In genomic region chr11:100609997-100610680, GRCm38 (mm10) we compare ENCODE assay signal across 11 mouse cellular contexts. TPM values are rescaled to one million over a fixed set of nuclear protein-coding genes. Genes with fewer than 3 reads are reported as not detected.
DNase-seq lines count a peak whose midpoint lies in the region; ATAC-seq lines count a peak whose summit lies in the region.
"Had no signal": no experiment of that assay in that cellular context is flagged by ENCODE, and none has a peak within 500 bp of the region (broad histone marks: within the 10 kb centered on the region; RNA-seq: fewer than 3 reads in every experiment).

No protein-coding gene starts in this region.

- no peak for ATAC-seq in embryonic facial prominence, embryonic 14.5 days (ENCODE audit: low read depth)
- no peak for ATAC-seq in midbrain, embryonic 15.5 days (replicated peaks)
- ATAC-seq in midbrain, embryonic 11.5 days (ENCODE audit: low FRiP score), result no peak
- peak; percentile 34 for ATAC-seq in inflammation-experienced regulatory T-cells, adult 6 months
- no peak for ATAC-seq in neural tube, embryonic 15.5 days (ENCODE audit: low FRiP score)

- intact Hi-C loops in left cerebral cortex, postnatal 25 days (cut with DNase I), result loop anchor here (2.0 kb wide), 1 partner anchor 39 kb away; no protein-coding TSS in a partner anchor

- H3K9ac ChIP-seq in embryonic facial prominence, embryonic 14.5 days (ENCODE audit: low read depth, low read length), result no peak overlapping the region
- no peak overlapping the region for H3K9ac ChIP-seq in midbrain, embryonic 15.5 days
- no peak overlapping the region for H3K9ac ChIP-seq in midbrain, embryonic 11.5 days (ENCODE audit: low read length)
- no peak overlapping the region for H3K9ac ChIP-seq in neural tube, embryonic 15.5 days (replicated peaks)
- H3K9ac ChIP-seq: embryonic facial prominence, embryonic 13.5 days; limb, embryonic 12.5 days had no signal

- no peaks in the 10 kb centered on the region for H3K27me3 ChIP-seq in embryonic facial prominence, embryonic 14.5 days (replicated peaks; ENCODE audit: control insufficient read depth, insufficient read depth, low read length)
- H3K27me3 ChIP-seq in embryonic facial prominence, embryonic 10.5 days (replicated peaks; ENCODE audit: low read depth, poor library complexity, severe bottlenecking), result no peaks in the 10 kb centered on the region
- H3K27me3 ChIP-seq in midbrain, embryonic 15.5 days (replicated peaks), result no peaks in the 10 kb centered on the region
- no peaks in the 10 kb centered on the region for H3K27me3 ChIP-seq in midbrain, embryonic 11.5 days (ENCODE audit: control insufficient read depth, insufficient read depth, low read length)
- H3K27me3 ChIP-seq in neural tube, embryonic 15.5 days (replicated peaks), result no peaks in the 10 kb centered on the region
- H3K27me3 ChIP-seq: embryonic facial prominence, embryonic 13.5 days; limb, embryonic 12.5 days had no signal

- H3K36me3 ChIP-seq in embryonic facial prominence, embryonic 14.5 days (ENCODE audit: control insufficient read depth, insufficient read depth, low read length), result peaks cover 8% of the 10 kb centered on the region; the same call in 1 of the 2 replicates
- peaks cover 69% of the 10 kb centered on the region for H3K36me3 ChIP-seq in embryonic facial prominence, embryonic 10.5 days (replicated peaks)
- peaks cover 3% of the 10 kb centered on the region; the same call in 1 of the 2 replicates for H3K36me3 ChIP-seq in midbrain, embryonic 15.5 days (replicated peaks)
- H3K36me3 ChIP-seq in midbrain, embryonic 11.5 days (ENCODE audit: control insufficient read depth, insufficient read depth, low read length), result no peaks in the 10 kb centered on the region; the same call in 1 of the 2 replicates
- H3K36me3 ChIP-seq in neural tube, embryonic 15.5 days, result no peaks in the 10 kb centered on the region

- no peak overlapping the region for H3K4me2 ChIP-seq in embryonic facial prominence, embryonic 14.5 days (ENCODE audit: low read depth, low read length)
- H3K4me2 ChIP-seq in midbrain, embryonic 15.5 days, result no peak overlapping the region
- no peak overlapping the region for H3K4me2 ChIP-seq in midbrain, embryonic 11.5 days
- no peak overlapping the region for H3K4me2 ChIP-seq in neural tube, embryonic 15.5 days
- H3K4me2 ChIP-seq: embryonic facial prominence, embryonic 13.5 days; limb, embryonic 12.5 days had no signal

- H3K27ac ChIP-seq in embryonic facial prominence, embryonic 14.5 days (replicated peaks; ENCODE audit: low read depth, low read length), result peak overlapping the region; percentile 28; the same call in 1 of the 2 replicates
- H3K27ac ChIP-seq in embryonic facial prominence, embryonic 10.5 days (replicated peaks), result no peak overlapping the region
- 0 out of 2 replicates have a peak overlapping the region, but pooled peaks have one; percentile 26 for H3K27ac ChIP-seq in midbrain, embryonic 15.5 days
- no peak overlapping the region for H3K27ac ChIP-seq in midbrain, embryonic 11.5 days (ENCODE audit: low read depth, low read length)
- peak overlapping the region; percentile 73 for H3K27ac ChIP-seq in neural tube, embryonic 15.5 days (replicated peaks)
- H3K27ac ChIP-seq: embryonic facial prominence, embryonic 13.5 days; limb, embryonic 12.5 days had no signal

- no peak overlapping the region for H3K4me3 ChIP-seq in embryonic facial prominence, embryonic 14.5 days (ENCODE audit: low read depth, low read length)
- no peak overlapping the region for H3K4me3 ChIP-seq in embryonic facial prominence, embryonic 10.5 days
- no peak overlapping the region for H3K4me3 ChIP-seq in midbrain, embryonic 15.5 days
- no peak overlapping the region for H3K4me3 ChIP-seq in midbrain, embryonic 11.5 days (ENCODE audit: low read depth, low read length)
- H3K4me3 ChIP-seq in neural tube, embryonic 15.5 days (replicated peaks), result no peak overlapping the region
- H3K4me3 ChIP-seq: embryonic facial prominence, embryonic 13.5 days; limb, embryonic 12.5 days had no signal

- DNase-seq in embryonic facial prominence, embryonic 14.5 days (ENCODE audit: low spot score), result no peak
- DNase-seq in embryonic facial prominence, embryonic 10.5 days (ENCODE audit: low spot score), result no peak
- DNase-seq in midbrain, embryonic 11.5 days (ENCODE audit: low spot score, missing footprints), result no peak
- no peak for DNase-seq in urinary bladder, postnatal 14 days (ENCODE audit: low spot score)
- no peak for DNase-seq in left cerebral cortex, postnatal 25 days (ENCODE audit: low spot score in 2 of 2)
- DNase-seq: gastrocnemius, postnatal 14 days had no signal

- peaks cover 8% of the 10 kb centered on the region; the same call in 1 of the 2 replicates for H3K4me1 ChIP-seq in embryonic facial prominence, embryonic 14.5 days (ENCODE audit: control insufficient read depth, insufficient read depth, low read length)
- H3K4me1 ChIP-seq in embryonic facial prominence, embryonic 10.5 days, result no peaks in the 10 kb centered on the region
- peaks cover 6% of the 10 kb centered on the region; the same call in 1 of the 2 replicates for H3K4me1 ChIP-seq in midbrain, embryonic 15.5 days
- no peaks in the 10 kb centered on the region for H3K4me1 ChIP-seq in midbrain, embryonic 11.5 days (ENCODE audit: control insufficient read depth, insufficient read depth, low read length)
- H3K4me1 ChIP-seq in neural tube, embryonic 15.5 days, result peaks cover 44% of the 10 kb centered on the region
- H3K4me1 ChIP-seq: limb, embryonic 12.5 days had no signal

- H3K9me3 ChIP-seq in embryonic facial prominence, embryonic 14.5 days (ENCODE audit: control insufficient read depth, low read length), result no peaks in the 10 kb centered on the region
- no peaks in the 10 kb centered on the region for H3K9me3 ChIP-seq in embryonic facial prominence, embryonic 10.5 days
- no peaks in the 10 kb centered on the region for H3K9me3 ChIP-seq in midbrain, embryonic 15.5 days
- H3K9me3 ChIP-seq in midbrain, embryonic 11.5 days (ENCODE audit: control insufficient read depth, low read length), result no peaks in the 10 kb centered on the region
- no peaks in the 10 kb centered on the region for H3K9me3 ChIP-seq in neural tube, embryonic 15.5 days (replicated peaks)
- H3K9me3 ChIP-seq: embryonic facial prominence, embryonic 13.5 days; limb, embryonic 12.5 days had no signal

- WGBS in embryonic facial prominence, embryonic 14.5 days, result 66% methylated on average over 9 of the region's 9 CpGs
- WGBS in embryonic facial prominence, embryonic 10.5 days, result 86% methylated on average over 9 of the region's 9 CpGs
- WGBS in midbrain, embryonic 15.5 days, result 81% methylated on average over 9 of the region's 9 CpGs
- WGBS in midbrain, embryonic 11.5 days, result 90% methylated on average over 9 of the region's 9 CpGs
- 77% methylated on average over 9 of the region's 9 CpGs for whole genome bisulfite sequencing in neural tube, embryonic 15.5 days

RNA-seq across cellular contexts. Expression of gene Nkiras2, which starts 8.9 kb away (rescaled TPM):
- polyA plus RNA-seq in embryonic facial prominence, embryonic 14.5 days (2014; fragmentation: Nextera tagmentation; extraction: Ambion mirVana), result 67.1 and 81.0 TPM in 2 replicates
- 77.2 and 81.4 TPM in 2 replicates for polyA plus RNA-seq in embryonic facial prominence, embryonic 10.5 days (2016; fragmentation: Nextera tagmentation; extraction: Ambion mirVana)
- 111 and 115 TPM in 2 replicates for polyA plus RNA-seq in midbrain, embryonic 15.5 days (2015; fragmentation: Nextera tagmentation; extraction: Ambion mirVana)
- polyA plus RNA-seq in midbrain, embryonic 11.5 days (2014; fragmentation: Nextera tagmentation; extraction: Ambion mirVana), result 96.4 and 110 TPM in 2 replicates
- polyA plus RNA-seq in inflammation-experienced regulatory T-cells, adult 6 months (2017; shearing (Covaris generic)), result 10 to 100 TPM; 24.1 to 32.6 (median 27.2) TPM
- polyA plus RNA-seq in neural tube, embryonic 15.5 days (2015; fragmentation: Nextera tagmentation; extraction: Ambion mirVana), result 90.1 and 96.3 TPM in 2 replicates
- total RNA-seq in left cerebral cortex, postnatal 25 days (2021), result 10 to 100 TPM; 13.7 to 14.7 TPM

RNA-seq across cellular contexts. Expression of gene Dnajc7, which starts 9.8 kb away (rescaled TPM):
- polyA plus RNA-seq in embryonic facial prominence, embryonic 14.5 days (2014; fragmentation: Nextera tagmentation; extraction: Ambion mirVana), result 58.2 and 64.5 TPM in 2 replicates
- polyA plus RNA-seq in embryonic facial prominence, embryonic 10.5 days (2016; fragmentation: Nextera tagmentation; extraction: Ambion mirVana), result 272 and 279 TPM in 2 replicates
- polyA plus RNA-seq in midbrain, embryonic 15.5 days (2015; fragmentation: Nextera tagmentation; extraction: Ambion mirVana), result 298 and 326 TPM in 2 replicates
- 96.1 TPM in 2 replicates for polyA plus RNA-seq in midbrain, embryonic 11.5 days (2014; fragmentation: Nextera tagmentation; extraction: Ambion mirVana)
- 100 to 1,000 TPM; 283 to 389 (median 360) TPM for polyA plus RNA-seq in inflammation-experienced regulatory T-cells, adult 6 months (2017; shearing (Covaris generic))
- polyA plus RNA-seq in neural tube, embryonic 15.5 days (2015; fragmentation: Nextera tagmentation; extraction: Ambion mirVana), result 287 and 298 TPM in 2 replicates
- total RNA-seq in left cerebral cortex, postnatal 25 days (2021), result 100 to 1,000 TPM; 231 to 258 TPM

RNA-seq across cellular contexts. Expression of gene Cnp, which starts 35.4 kb away (rescaled TPM):
- polyA plus RNA-seq in embryonic facial prominence, embryonic 14.5 days (2014; fragmentation: Nextera tagmentation; extraction: Ambion mirVana), result 33.6 and 37.3 TPM in 2 replicates
- 21.3 and 25.1 TPM in 2 replicates for polyA plus RNA-seq in embryonic facial prominence, embryonic 10.5 days (2016; fragmentation: Nextera tagmentation; extraction: Ambion mirVana)
- polyA plus RNA-seq in midbrain, embryonic 15.5 days (2015; fragmentation: Nextera tagmentation; extraction: Ambion mirVana), result 38.3 and 40.0 TPM in 2 replicates
- polyA plus RNA-seq in midbrain, embryonic 11.5 days (2014; fragmentation: Nextera tagmentation; extraction: Ambion mirVana), result 15.7 and 16.9 TPM in 2 replicates
- polyA plus RNA-seq in inflammation-experienced regulatory T-cells, adult 6 months (2017; shearing (Covaris generic)), result 100 to 1,000 TPM; 159 to 192 (median 165) TPM
- 62.0 and 74.6 TPM in 2 replicates for polyA plus RNA-seq in neural tube, embryonic 15.5 days (2015; fragmentation: Nextera tagmentation; extraction: Ambion mirVana)
- 100 to 1,000 TPM; 207 to 230 TPM for total RNA-seq in left cerebral cortex, postnatal 25 days (2021)

Comparison
In these comparisons a context has a peak if more than half of its experiments do, and no peak if none do; other contexts are left out.
1. H3K27ac ChIP-seq: peak in embryonic facial prominence, embryonic 14.5 days (single experiment), midbrain, embryonic 15.5 days (single experiment) and neural tube, embryonic 15.5 days (single experiment); none in embryonic facial prominence, embryonic 10.5 days (single experiment) and midbrain, embryonic 11.5 days (single experiment).